Mouse (Mus musculus): ENCODE results near the gene Bbs9.

- no peak for TF ChIP-seq GATA1 (IDR thresholded peaks at IDR 0.05; ENCODE audit: borderline replicate concordance, low read length)
- no peak for TF ChIP-seq FLI1 (IDR thresholded peaks at IDR 0.05; ENCODE audit: low read length)
These were observed 205.0 kb downstream of the Bbs9 start for GRCm38 (mm10) chr9:22680484-22680883.
